Mouse (Mus musculus) liver, adult 2 months (tissue): ENCODE results near the gene Cyp2b19.

Experiments
- CTCF ChIP-seq: fragments of 200-500 bp; IDR thresholded peaks from 2 replicates; pipeline ENCODE4 v1.5.1; 2011; ENCODE audit warnings: low read depth, low read length, control low read depth
- POLR2A ChIP-seq: fragments of 200-500 bp; IDR thresholded peaks from 2 replicates; pipeline ENCODE4 v1.6.1; 2011; ENCODE audit warnings: low read length, control low read depth; ENCODE audit not compliant: insufficient read depth; ENCODE audit errors: extremely low read depth

- TF ChIP-seq POLR2A (no peak), CTCF (no peak)
These were observed 13.0 kb downstream of the Cyp2b19 start for GRCm38 (mm10) chr7:26769881-26770470.
